In the genomic region with DNA sequence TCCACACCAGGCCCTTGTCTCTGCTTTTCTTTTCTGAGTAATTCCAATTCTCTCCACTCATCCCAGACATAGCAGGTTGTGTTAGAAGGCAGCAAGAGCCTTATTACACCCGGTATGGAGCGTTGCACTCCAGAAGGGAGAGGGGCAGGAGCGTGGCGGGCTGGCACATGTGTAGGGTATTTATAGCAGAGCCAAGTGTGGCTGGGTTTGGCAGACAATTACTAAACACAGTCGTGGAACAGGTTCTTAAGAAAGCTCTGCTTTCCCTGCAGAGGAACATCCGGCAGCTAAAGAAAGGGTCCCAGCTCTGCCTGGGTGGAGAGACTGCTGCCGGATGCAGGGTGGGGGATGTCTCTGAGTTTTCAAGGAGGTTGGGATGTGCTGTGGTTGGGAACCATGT, we compare ENCODE assay signal across 11 mouse cellular contexts. TPM values are rescaled to one million over a fixed set of nuclear protein-coding genes. Genes with fewer than 3 reads are reported as not detected.
A peak's percentile ranks its signal among the peaks of the same experiment; 100 is the strongest.
DNase-seq lines count a peak whose midpoint lies in the region; ATAC-seq and TF ChIP-seq lines count a peak whose summit lies in the region.
"Had no signal": no experiment of that assay in that cellular context is flagged by ENCODE, and none has a peak within 500 bp of the region (broad histone marks: within the 10 kb centered on the region; RNA-seq: fewer than 3 reads in every experiment).

No protein-coding gene starts in this region.

- no peaks in the 10 kb centered on the region for H3K9me3 ChIP-seq in lung, embryonic 14.5 days (ENCODE audit: low read depth, low read length)
- H3K9me3 ChIP-seq: neural tube, embryonic 13.5 days had no signal

- H3K4me1 ChIP-seq in lung, embryonic 14.5 days (ENCODE audit: insufficient read depth): peaks cover 8% of the 10 kb centered on the region; the same call in 1 of the 2 replicates
- H3K4me1 ChIP-seq in cerebellum, adult 2 months (ENCODE audit: control insufficient read depth, insufficient read depth, low read length): peaks cover 4% of the 10 kb centered on the region

- H3K4me3 ChIP-seq in lung, embryonic 14.5 days (ENCODE audit: low read depth, low read length): no peak overlapping the region
- no peak overlapping the region for H3K4me3 ChIP-seq in cerebellum, adult 2 months (replicated peaks; ENCODE audit: insufficient read depth, low read depth, low read length)
- H3K4me3 ChIP-seq: neural tube, embryonic 13.5 days had no signal

- TF ChIP-seq POLR2A in cerebellum, adult 2 months (IDR thresholded peaks at IDR 0.05; ENCODE audit: borderline replicate concordance, insufficient read depth, low read length): no peak

- peak; percentile 43 for ATAC-seq in lung, embryonic 14.5 days (ENCODE audit: insufficient read depth)
- no peak for ATAC-seq in erythroblast, adult 5-6 weeks (replicated peaks; ENCODE audit: low FRiP score, poor library complexity, severe bottlenecking)

- WGBS in lung, embryonic 14.5 days: 58% methylated on average over 7 of the region's 7 CpGs
- 50% methylated on average over 7 of the region's 7 CpGs for WGBS in cerebellum, adult 2 months

- H3K36me3 ChIP-seq in lung, embryonic 14.5 days (ENCODE audit: insufficient read depth): no peaks in the 10 kb centered on the region
- H3K36me3 ChIP-seq: neural tube, embryonic 13.5 days had no signal

- TF ChIP-seq CTCF in lung, embryonic 14.5 days (IDR thresholded peaks at IDR 0.05; ENCODE audit: low read depth): no peak
- no peak for TF ChIP-seq CTCF in cerebellum, adult 2 months (IDR thresholded peaks at IDR 0.05; ENCODE audit: borderline replicate concordance, insufficient read depth, low read depth, low read length)

- no peak overlapping the region for H3K27ac ChIP-seq in lung, embryonic 14.5 days (ENCODE audit: low read depth)
- no peak overlapping the region for H3K27ac ChIP-seq in cerebellum, adult 2 months (ENCODE audit: insufficient read depth, low read length)
- H3K27ac ChIP-seq: neural tube, embryonic 13.5 days had no signal

- no peak overlapping the region for H3K9ac ChIP-seq in lung, embryonic 14.5 days
- H3K9ac ChIP-seq: neural tube, embryonic 13.5 days had no signal

- peak; percentile 44 for DNase-seq in lung, embryonic 14.5 days
- DNase-seq in lung, postnatal 14 days: no peak
- peak; percentile 43 to 75 for DNase-seq in frontal cortex, postnatal 10 days (ENCODE audit: low spot score in 2 of 2)
- DNase-seq in layer of hippocampus, adult 8-10 months (ENCODE audit: low spot score in 2 of 2): peak; percentile 54 to 55
- DNase-seq in right cerebral cortex, postnatal 36 days (ENCODE audit: low spot score in 2 of 2): peak; percentile 73 to 78
- DNase-seq in cerebellum, adult 2 months: no peak
- no peak for DNase-seq in gastrocnemius, adult 8-10 months (ENCODE audit: low spot score in 2 of 2)
- DNase-seq: adrenal gland, postnatal 10 days; cerebellum, postnatal 25 days had no signal

- no peaks in the 10 kb centered on the region for H3K27me3 ChIP-seq in lung, embryonic 14.5 days (ENCODE audit: insufficient read depth, low read length)
- no peaks in the 10 kb centered on the region for H3K27me3 ChIP-seq in cerebellum, adult 2 months (ENCODE audit: control insufficient read depth, insufficient read depth, low read length)
- H3K27me3 ChIP-seq: neural tube, embryonic 13.5 days had no signal

- no peak overlapping the region for H3K4me2 ChIP-seq in lung, embryonic 14.5 days
- H3K4me2 ChIP-seq: neural tube, embryonic 13.5 days had no signal

RNA-seq across cellular contexts. Expression of gene Sema4c, which starts 48.8 kb away (rescaled TPM):
- 2.2 and 2.7 TPM in 2 replicates for polyA plus RNA-seq in lung, embryonic 14.5 days (2014; fragmentation: Nextera tagmentation; extraction: Ambion mirVana)
- total RNA-seq in layer of hippocampus, adult 8-10 months (2022): 10 to 100 TPM; 13.8 to 18.3 (median 15.1) TPM
- not detected in 2 replicates for total RNA-seq in erythroblast, adult 5-6 weeks (2015; ENCODE audit: low replicate concordance)
- 0.56 and 0.60 TPM in 2 replicates for total RNA-seq in erythroblast, adult 5-6 weeks (2017; ENCODE audit: low replicate concordance)
- 23.8 and 28.5 TPM in 2 replicates for polyA plus RNA-seq in cerebellum, adult 2 months (2012; rRNA removed)
- total RNA-seq in gastrocnemius, adult 8-10 months (2022): 1 to 10 TPM; 2.7 to 5.2 (median 4.6) TPM

RNA-seq across cellular contexts. Expression of gene Ankrd39, which starts 59.7 kb away (rescaled TPM):
- polyA plus RNA-seq in lung, embryonic 14.5 days (2014; fragmentation: Nextera tagmentation; extraction: Ambion mirVana): 18.9 and 19.9 TPM in 2 replicates
- total RNA-seq in layer of hippocampus, adult 8-10 months (2022): 10 to 100 TPM; 10.3 to 18.2 (median 13.2) TPM
- 0.42 TPM in 1 of 2 replicates, not detected in the other for total RNA-seq in erythroblast, adult 5-6 weeks (2015; ENCODE audit: low replicate concordance)
- total RNA-seq in erythroblast, adult 5-6 weeks (2017; ENCODE audit: low replicate concordance): 0.56 and 1.2 TPM in 2 replicates
- polyA plus RNA-seq in cerebellum, adult 2 months (2012; rRNA removed): 30.8 and 37.5 TPM in 2 replicates
- total RNA-seq in gastrocnemius, adult 8-10 months (2022): 1 to 10 TPM; 6.3 to 9.7 (median 9.4) TPM

Comparison
In these comparisons a context has a peak if more than half of its experiments do, and no peak if none do; other contexts are left out.
1. DNase-seq: peak in lung, embryonic 14.5 days (single experiment), frontal cortex, postnatal 10 days (2 of 2), layer of hippocampus, adult 8-10 months (2 of 2) and right cerebral cortex, postnatal 36 days (2 of 2); none in lung, postnatal 14 days (single experiment), cerebellum, adult 2 months (0 of 2) and gastrocnemius, adult 8-10 months (0 of 2).